9 mouse cellular contexts compared by ENCODE assay signal in the genomic region with DNA sequence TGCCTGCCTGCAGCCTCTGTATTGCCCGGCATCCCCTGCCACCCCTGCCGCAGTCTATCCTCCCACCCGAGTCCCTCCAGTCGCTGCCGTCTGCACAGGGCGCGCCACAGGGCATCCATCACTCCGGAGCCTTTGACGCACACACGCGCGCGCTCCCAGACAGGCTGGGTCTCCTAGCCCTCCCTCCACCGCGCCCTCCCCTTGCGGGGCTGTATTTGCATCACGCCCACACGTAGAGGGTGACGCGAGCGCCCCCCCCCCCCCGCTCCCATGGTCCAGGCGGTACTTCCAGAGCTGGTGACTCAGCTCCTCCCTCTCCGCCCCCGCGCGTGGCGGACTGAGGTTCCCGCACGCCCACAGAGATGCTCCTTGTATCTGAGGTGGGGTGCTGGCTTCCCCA. TPM values are rescaled to one million over a fixed set of nuclear protein-coding genes. Genes with fewer than 3 reads are reported as not detected.
A peak's percentile ranks its signal among the peaks of the same experiment; 100 is the strongest.
DNase-seq lines count a peak whose midpoint lies in the region; ATAC-seq and TF ChIP-seq lines count a peak whose summit lies in the region.
"Had no signal": no experiment of that assay in that cellular context is flagged by ENCODE, and none has a peak within 500 bp of the region (broad histone marks: within the 10 kb centered on the region; RNA-seq: fewer than 3 reads in every experiment).

No protein-coding gene starts in this region.

- H3K4me3 ChIP-seq in lung, embryonic 14.5 days (ENCODE audit: low read depth, low read length): peak overlapping the region; percentile 45
- peak overlapping the region; percentile 40 for H3K4me3 ChIP-seq in forebrain, embryonic 14.5 days (ENCODE audit: low read depth, low read length)
- peak overlapping the region; percentile 47 for H3K4me3 ChIP-seq in midbrain, embryonic 12.5 days

- no peak overlapping the region for H3K27ac ChIP-seq in lung, embryonic 14.5 days (ENCODE audit: low read depth)
- H3K27ac ChIP-seq in forebrain, embryonic 14.5 days (ENCODE audit: low read depth, low read length): no peak overlapping the region
- H3K27ac ChIP-seq in midbrain, embryonic 12.5 days (replicated peaks): no peak overlapping the region

- H3K4me2 ChIP-seq in lung, embryonic 14.5 days: peak overlapping the region; percentile 88
- peak overlapping the region; percentile 92 for H3K4me2 ChIP-seq in forebrain, embryonic 14.5 days (ENCODE audit: low read length)
- H3K4me2 ChIP-seq in midbrain, embryonic 12.5 days (replicated peaks): peak overlapping the region; percentile 87

- ATAC-seq in lung, embryonic 14.5 days (ENCODE audit: insufficient read depth): peak; percentile 76
- peak; percentile 70 for ATAC-seq in forebrain, embryonic 14.5 days
- ATAC-seq in midbrain, embryonic 12.5 days (ENCODE audit: low FRiP score, low read depth): peak; percentile 71

- peaks cover 77% of the 10 kb centered on the region for H3K27me3 ChIP-seq in lung, embryonic 14.5 days (ENCODE audit: insufficient read depth, low read length)
- H3K27me3 ChIP-seq in forebrain, embryonic 14.5 days (replicated peaks; ENCODE audit: control insufficient read depth, insufficient read depth, low read length): peaks cover 30% of the 10 kb centered on the region
- peaks cover 68% of the 10 kb centered on the region for H3K27me3 ChIP-seq in midbrain, embryonic 12.5 days

- 0 out of 2 replicates have a peak, but pooled peaks cover 4% of the 10 kb centered on the region for H3K4me1 ChIP-seq in lung, embryonic 14.5 days (ENCODE audit: insufficient read depth)
- H3K4me1 ChIP-seq in forebrain, embryonic 14.5 days (ENCODE audit: control insufficient read depth, insufficient read depth, low read length): peaks cover 4% of the 10 kb centered on the region; the same call in 1 of the 2 replicates
- H3K4me1 ChIP-seq in midbrain, embryonic 12.5 days: peaks cover 19% of the 10 kb centered on the region

- no peak for TF ChIP-seq CTCF in lung, embryonic 14.5 days (IDR thresholded peaks at IDR 0.05; ENCODE audit: low read depth)

- WGBS in lung, embryonic 14.5 days: 2% methylated on average over 23 of the region's 30 CpGs
- 1% methylated on average over 17 of the region's 30 CpGs for WGBS in forebrain, embryonic 14.5 days
- WGBS in midbrain, embryonic 12.5 days: under 1% methylated on average over 30 of the region's 30 CpGs

- H3K9me3 ChIP-seq in lung, embryonic 14.5 days (ENCODE audit: low read depth, low read length): no peaks in the 10 kb centered on the region
- no peaks in the 10 kb centered on the region for H3K9me3 ChIP-seq in forebrain, embryonic 14.5 days (replicated peaks; ENCODE audit: control insufficient read depth, low read length)
- no peaks in the 10 kb centered on the region for H3K9me3 ChIP-seq in midbrain, embryonic 12.5 days

- H3K36me3 ChIP-seq in lung, embryonic 14.5 days (ENCODE audit: insufficient read depth): no peaks in the 10 kb centered on the region
- no peaks in the 10 kb centered on the region for H3K36me3 ChIP-seq in forebrain, embryonic 14.5 days (ENCODE audit: control insufficient read depth, insufficient read depth, low read length)
- H3K36me3 ChIP-seq in midbrain, embryonic 12.5 days: no peaks in the 10 kb centered on the region

- DNase-seq in lung, embryonic 14.5 days: peak; percentile 66
- no peak for DNase-seq in lung, postnatal 14 days
- DNase-seq in cerebellum, adult 18-20 months: peak; percentile 15 to 50
- DNase-seq in forebrain, embryonic 14.5 days (ENCODE audit: low spot score): peak; percentile 80
- DNase-seq in layer of hippocampus, postnatal 10 days (ENCODE audit: low spot score in 2 of 2): peak; percentile 35 to 61
- peak; percentile 62 for DNase-seq in telencephalon, adult 2 months (ENCODE audit: low read depth, low spot score)
- DNase-seq in T-cell, adult 2 months (ENCODE audit: low spot score): no peak

- H3K9ac ChIP-seq in lung, embryonic 14.5 days: no peak overlapping the region
- H3K9ac ChIP-seq in forebrain, embryonic 14.5 days (ENCODE audit: low read length): peak overlapping the region; percentile 55
- H3K9ac ChIP-seq in midbrain, embryonic 12.5 days (replicated peaks): peak overlapping the region; percentile 39; the same call in 1 of the 2 replicates

RNA-seq across cellular contexts. Expression of a gene that starts 1.3 kb away (rescaled TPM):
- polyA plus RNA-seq in lung, embryonic 14.5 days (2014; fragmentation: Nextera tagmentation; extraction: Ambion mirVana): 0.63 and 1.4 TPM in 2 replicates
- 1.8 and 3.9 TPM in 2 replicates for polyA plus RNA-seq in forebrain, embryonic 14.5 days (2014; fragmentation: Nextera tagmentation; extraction: Ambion mirVana)
- 10 to 100 TPM; 14.5 to 15.0 TPM for total RNA-seq in layer of hippocampus, postnatal 10 days (2021)
- 1.1 and 2.0 TPM in 2 replicates for polyA plus RNA-seq in midbrain, embryonic 12.5 days (2016; fragmentation: Nextera tagmentation; extraction: Ambion mirVana)

RNA-seq across cellular contexts. Expression of a gene that starts 49.2 kb away (rescaled TPM):
- polyA plus RNA-seq in lung, embryonic 14.5 days (2014; fragmentation: Nextera tagmentation; extraction: Ambion mirVana): not detected in 2 replicates
- polyA plus RNA-seq in forebrain, embryonic 14.5 days (2014; fragmentation: Nextera tagmentation; extraction: Ambion mirVana): not detected in 2 replicates
- total RNA-seq in layer of hippocampus, postnatal 10 days (2021): not detected
- polyA plus RNA-seq in midbrain, embryonic 12.5 days (2016; fragmentation: Nextera tagmentation; extraction: Ambion mirVana): not detected in 2 replicates
- polyA plus RNA-seq: spleen, adult 2 months had no signal

RNA-seq across cellular contexts. Expression of a gene that starts 49.9 kb away (rescaled TPM):
- 21.1 and 25.8 TPM in 2 replicates for polyA plus RNA-seq in lung, embryonic 14.5 days (2014; fragmentation: Nextera tagmentation; extraction: Ambion mirVana)
- 26.9 and 39.5 TPM in 2 replicates for polyA plus RNA-seq in forebrain, embryonic 14.5 days (2014; fragmentation: Nextera tagmentation; extraction: Ambion mirVana)
- total RNA-seq in layer of hippocampus, postnatal 10 days (2021): 10 to 100 TPM; 27.7 to 29.7 TPM
- polyA plus RNA-seq in midbrain, embryonic 12.5 days (2016; fragmentation: Nextera tagmentation; extraction: Ambion mirVana): 27.1 and 39.0 TPM in 2 replicates

Comparison
In these comparisons a context has a peak if more than half of its experiments do, and no peak if none do; other contexts are left out.
1. DNase-seq: peak in lung, embryonic 14.5 days (single experiment), cerebellum, adult 18-20 months (2 of 2), forebrain, embryonic 14.5 days (single experiment), layer of hippocampus, postnatal 10 days (2 of 2) and telencephalon, adult 2 months (single experiment); none in lung, postnatal 14 days (single experiment) and T-cell, adult 2 months (single experiment).
2. Peak in every context shown above with its lines, with median percentiles within 50 percentile points of each other: ATAC-seq, H3K4me2 ChIP-seq and H3K4me3 ChIP-seq.